Mouse (Mus musculus) CD4-positive, CD25-positive, alpha-beta regulatory T cell, adult 4 months (primary cell): ENCODE results near the gene Jdp2. TPM values are rescaled to one million over a fixed set of nuclear protein-coding genes. Genes with fewer than 3 reads are reported as not detected.

Experiments used
- ATAC-seq: one replicate; pipeline ENCODE4 v1.8.0; 2017
- polyA plus RNA-seq, 2 experiments: library from polyadenylated mRNA; unstranded; fragments of 100-300 nt; shearing (Covaris generic); gene quantifications; one replicate each; pipeline ENCODE4 v1.2.1; 2017

The Jdp2 gene
- polyA plus RNA-seq, 2 experiments from 2014 or later = 0.20 TPM; not detected in 1

- no peak for ATAC-seq
Measured at GRCm38 (mm10) chr12:85687217-85687533, 88.3 kb downstream of the Jdp2 start.

GRCm38 (mm10) chr12:85687846-85688245 is 89.0 kb downstream of the Jdp2 start:
- ATAC-seq = peak; percentile 47

Other genes starting within 250 kb of the Jdp2 start
- gene Tmed10, start 224.2 kb upstream of the Jdp2 start, polyA plus RNA-seq = 100 to 1,000 TPM; 211 to 243 TPM
- gene Fos, start 125.1 kb upstream of the Jdp2 start, polyA plus RNA-seq = 10 to 100 TPM; 11.3 to 39.0 TPM
- gene Batf, start 87.6 kb downstream of the Jdp2 start, polyA plus RNA-seq = 100 to 1,000 TPM; 162 to 234 TPM
- gene Flvcr2, start 147.5 kb downstream of the Jdp2 start, polyA plus RNA-seq = under 1 TPM; 0.39 to 0.89 TPM
- gene Erg28, start 225.5 kb downstream of the Jdp2 start, polyA plus RNA-seq = 100 to 1,000 TPM; 140 to 169 TPM
- 10 to 100 TPM in 1 of 2 experiments, 1 to 10 TPM in 1; 8.3 to 11.0 TPM for gene Ttll5, start 225.6 kb downstream of the Jdp2 start, polyA plus RNA-seq